30 mouse cellular contexts compared by ENCODE assay signal in genomic region chr1:178630042-178630441, GRCm38 (mm10).
DNase-seq lines count a peak whose midpoint lies in the region; ATAC-seq lines count a peak whose summit lies in the region.
"Had no signal": no experiment of that assay in that cellular context is flagged by ENCODE, and none has a peak within 500 bp of the region (broad histone marks: within the 10 kb centered on the region; RNA-seq: fewer than 3 reads in every experiment).

No protein-coding gene starts in this region.

- peak; percentile 42 for DNase-seq in c-Kit-positive CD71-positive TER-119-positive erythroid progenitor cells, embryonic 14.5 days (ENCODE audit: low spot score)
- DNase-seq in liver, embryonic 11.5 days (ENCODE audit: low spot score), result no peak
- no peak for DNase-seq in cerebellum, postnatal 4 days (ENCODE audit: low spot score in 2 of 2)
- DNase-seq in adrenal gland, adult 18-20 months (ENCODE audit: low spot score in 2 of 2), result no peak
- DNase-seq: adrenal gland, postnatal 14 days; B cell, adult 2 months; cerebellum, adult 2 months; cerebellum, postnatal 25 days; embryo, embryonic 11 days; gastrocnemius, adult 2 months; gastrocnemius, postnatal 36 days; heart, postnatal 10 days; kidney, adult 18-20 months; kidney, postnatal 4 days; left cerebral cortex, postnatal 4 days; lung, postnatal 36 days had no signal

- no peaks in the 10 kb centered on the region for H3K27me3 ChIP-seq in liver, embryonic 11.5 days (replicated peaks; ENCODE audit: control insufficient read depth, insufficient read depth, low read length)
- H3K27me3 ChIP-seq in liver, embryonic 16.5 days (ENCODE audit: control insufficient read depth, insufficient read depth, low read depth, low read length), result no peaks in the 10 kb centered on the region
- H3K27me3 ChIP-seq in midbrain, embryonic 16.5 days (ENCODE audit: control insufficient read depth, insufficient read depth, low read depth, low read length), result no peaks in the 10 kb centered on the region
- H3K27me3 ChIP-seq: embryonic facial prominence, embryonic 12.5 days; forebrain, embryonic 15.5 days; heart, embryonic 13.5 days; hindbrain, embryonic 15.5 days; kidney, embryonic 15.5 days; limb, embryonic 15.5 days; megakaryocyte, embryonic 14.5 days; stomach, embryonic 15.5 days had no signal

- H3K9ac ChIP-seq in liver, embryonic 11.5 days (ENCODE audit: low read depth, low read length), result no peak overlapping the region
- H3K9ac ChIP-seq in liver, embryonic 16.5 days (ENCODE audit: low read depth, low read length), result no peak overlapping the region
- H3K9ac ChIP-seq in midbrain, embryonic 16.5 days (ENCODE audit: low read depth, low read length), result no peak overlapping the region
- H3K9ac ChIP-seq: embryonic facial prominence, embryonic 12.5 days; forebrain, embryonic 15.5 days; heart, embryonic 13.5 days; hindbrain, embryonic 15.5 days; kidney, embryonic 15.5 days; limb, embryonic 15.5 days; lung, embryonic 15.5 days; midbrain, embryonic 13.5 days; stomach, embryonic 15.5 days had no signal

- ATAC-seq in liver, embryonic 11.5 days (replicated peaks; ENCODE audit: low FRiP score), result peak; percentile 85
- peak; percentile 72 for ATAC-seq in liver, embryonic 16.5 days (ENCODE audit: low read depth)
- no peak for ATAC-seq in midbrain, embryonic 16.5 days
- ATAC-seq: forebrain, embryonic 15.5 days; midbrain, embryonic 13.5 days had no signal

- 45% methylated on average over 5 of the region's 5 CpGs for WGBS in liver, embryonic 11.5 days
- WGBS in liver, embryonic 16.5 days (ENCODE audit: insufficient replicate concordance), result 22% methylated on average over 5 of the region's 5 CpGs
- 88% methylated on average over 5 of the region's 5 CpGs for WGBS in midbrain, embryonic 16.5 days

- H3K4me1 ChIP-seq in liver, embryonic 11.5 days (replicated peaks; ENCODE audit: control insufficient read depth, insufficient read depth, low read length), result peaks cover 26% of the 10 kb centered on the region
- H3K4me1 ChIP-seq in liver, embryonic 16.5 days (ENCODE audit: control insufficient read depth, low read depth, low read length), result peaks cover 8% of the 10 kb centered on the region
- H3K4me1 ChIP-seq in midbrain, embryonic 16.5 days (ENCODE audit: control insufficient read depth, insufficient read depth, low read length), result peaks cover 9% of the 10 kb centered on the region
- H3K4me1 ChIP-seq: megakaryocyte, embryonic 14.5 days had no signal

- H3K4me3 ChIP-seq in liver, embryonic 11.5 days (ENCODE audit: low read depth, low read length), result no peak overlapping the region
- no peak overlapping the region for H3K4me3 ChIP-seq in liver, embryonic 16.5 days (ENCODE audit: low read depth, low read length)
- no peak overlapping the region for H3K4me3 ChIP-seq in midbrain, embryonic 16.5 days (ENCODE audit: low read depth, low read length)
- H3K4me3 ChIP-seq: embryonic facial prominence, embryonic 12.5 days; forebrain, embryonic 10.5 days; forebrain, embryonic 15.5 days; gastrocnemius, adult 2 months; heart, embryonic 13.5 days; hindbrain, embryonic 10.5 days; hindbrain, embryonic 15.5 days; kidney, embryonic 15.5 days; limb, embryonic 15.5 days; lung, embryonic 15.5 days; megakaryocyte, embryonic 14.5 days; midbrain, embryonic 13.5 days; stomach, embryonic 15.5 days had no signal

- peak overlapping the region; percentile 26 for H3K4me2 ChIP-seq in liver, embryonic 11.5 days
- no peak overlapping the region for H3K4me2 ChIP-seq in liver, embryonic 16.5 days (ENCODE audit: low read depth, low read length)
- H3K4me2 ChIP-seq in midbrain, embryonic 16.5 days (ENCODE audit: low read length), result no peak overlapping the region
- H3K4me2 ChIP-seq: embryonic facial prominence, embryonic 12.5 days; forebrain, embryonic 15.5 days; heart, embryonic 13.5 days; hindbrain, embryonic 15.5 days; kidney, embryonic 15.5 days; limb, embryonic 15.5 days; lung, embryonic 15.5 days; midbrain, embryonic 13.5 days; stomach, embryonic 15.5 days had no signal

- H3K36me3 ChIP-seq in liver, embryonic 11.5 days (ENCODE audit: control insufficient read depth, insufficient read depth, low read length), result no peaks in the 10 kb centered on the region
- H3K36me3 ChIP-seq in liver, embryonic 16.5 days (ENCODE audit: control insufficient read depth, insufficient read depth), result no peaks in the 10 kb centered on the region
- no peaks in the 10 kb centered on the region for H3K36me3 ChIP-seq in midbrain, embryonic 16.5 days (ENCODE audit: control insufficient read depth, insufficient read depth, low read length)
- H3K36me3 ChIP-seq: embryonic facial prominence, embryonic 12.5 days; forebrain, embryonic 10.5 days; forebrain, embryonic 15.5 days; heart, embryonic 13.5 days; hindbrain, embryonic 10.5 days; hindbrain, embryonic 15.5 days; limb, embryonic 15.5 days; lung, embryonic 15.5 days; midbrain, embryonic 13.5 days; stomach, embryonic 15.5 days had no signal

- peak overlapping the region; percentile 35; the same call in 1 of the 2 replicates for H3K27ac ChIP-seq in liver, embryonic 11.5 days (ENCODE audit: low read depth, low read length)
- H3K27ac ChIP-seq in liver, embryonic 16.5 days (ENCODE audit: low read length), result no peak overlapping the region
- no peak overlapping the region for H3K27ac ChIP-seq in midbrain, embryonic 16.5 days (ENCODE audit: low read length)
- H3K27ac ChIP-seq: embryonic facial prominence, embryonic 12.5 days; forebrain, embryonic 10.5 days; forebrain, embryonic 15.5 days; gastrocnemius, adult 2 months; heart, embryonic 13.5 days; hindbrain, embryonic 10.5 days; hindbrain, embryonic 15.5 days; kidney, embryonic 15.5 days; limb, embryonic 15.5 days; lung, embryonic 15.5 days; midbrain, embryonic 13.5 days; stomach, embryonic 15.5 days had no signal

- no peaks in the 10 kb centered on the region for H3K9me3 ChIP-seq in liver, embryonic 11.5 days (ENCODE audit: control insufficient read depth, low read length)
- H3K9me3 ChIP-seq in liver, embryonic 16.5 days (replicated peaks; ENCODE audit: control insufficient read depth, low read length), result no peaks in the 10 kb centered on the region
- H3K9me3 ChIP-seq in midbrain, embryonic 16.5 days (replicated peaks; ENCODE audit: control insufficient read depth, low read length, poor library complexity, severe bottlenecking), result no peaks in the 10 kb centered on the region
- H3K9me3 ChIP-seq: embryonic facial prominence, embryonic 12.5 days; forebrain, embryonic 10.5 days; forebrain, embryonic 15.5 days; heart, embryonic 13.5 days; hindbrain, embryonic 10.5 days; hindbrain, embryonic 15.5 days; kidney, embryonic 15.5 days; limb, embryonic 15.5 days; lung, embryonic 15.5 days; megakaryocyte, embryonic 14.5 days; midbrain, embryonic 13.5 days; stomach, embryonic 15.5 days had no signal
